Mouse (Mus musculus) testis, adult 2 months (tissue): ENCODE results near the gene Ccdc185. TPM values are rescaled to one million over a fixed set of nuclear protein-coding genes. Genes with fewer than 3 reads are reported as not detected.
A peak's percentile ranks its signal among the peaks of the same experiment; 100 is the strongest.

Experiments
- H3K27ac ChIP-seq: fragments of 200-500 bp; 2 replicates; pipeline ENCODE4 v1.5.1; 2012; ENCODE audit warnings: low read depth, low read length; ENCODE audit not compliant: control insufficient read depth, insufficient read depth
- H3K27me3 ChIP-seq: fragments of 200-500 bp; 2 replicates; pipeline ENCODE4 v1.6.1; 2012; ENCODE audit warnings: mild to moderate bottlenecking, low read length, moderate library complexity; ENCODE audit not compliant: control insufficient read depth, insufficient read depth
- H3K36me3 ChIP-seq: fragments of 200-500 bp; 2 replicates; pipeline ENCODE4 v1.6.1; 2012; ENCODE audit warnings: mild to moderate bottlenecking, low read length; ENCODE audit not compliant: control insufficient read depth, insufficient read depth
- H3K4me1 ChIP-seq: fragments of 200-500 bp; 2 replicates; pipeline ENCODE4 v1.6.1; 2012; ENCODE audit warnings: low read length; ENCODE audit not compliant: control insufficient read depth, insufficient read depth
- H3K4me3 ChIP-seq: fragments of 200-500 bp; 2 replicates; pipeline ENCODE4 v1.5.1; 2012; ENCODE audit warnings: low read depth, mild to moderate bottlenecking, low read length, moderate library complexity, mixed read lengths; ENCODE audit not compliant: control insufficient read depth
- CTCF ChIP-seq: fragments of 200-500 bp; IDR thresholded peaks from 2 replicates; pipeline ENCODE4 v1.5.1; 2012; ENCODE audit warnings: low read depth, mild to moderate bottlenecking, inconsistent platforms, low read length, moderate library complexity; ENCODE audit not compliant: control insufficient read depth, insufficient read depth, insufficient replicate concordance
- POLR2A ChIP-seq: fragments of 200-500 bp; IDR thresholded peaks from 2 replicates; pipeline ENCODE4 v1.6.1; 2012; ENCODE audit warnings: low read depth, mild to moderate bottlenecking, inconsistent platforms, low read length, moderate library complexity; ENCODE audit not compliant: control insufficient read depth
- polyA plus RNA-seq: library from polyadenylated mRNA; depleted of rRNA; stranded (reverse); fragments of >200 nt; gene quantifications from 2 replicates; pipeline ENCODE4 v1.2.3, GENCODE M21; 2012; rRNA removed

Ccdc185 gene
- 206 and 220 TPM in 2 replicates for polyA plus RNA-seq

GRCm38 (mm10) chr1:182749080-182749479 lies at the start of gene Ccdc185:
Ccdc185 (minus strand) TSS chr1:182749180.
- Histone ChIP-seq H3K27ac (no peak within 1 kb of the TSS), H3K27me3 (peaks cover 4% of the 10 kb centered on the region), H3K36me3 (no peaks in the 10 kb centered on the region), H3K4me3 (peak within 1 kb of the TSS; percentile 92), H3K4me1 (peaks cover 3% of the 10 kb centered on the region; the same call in 1 of the 2 replicates)
- TF ChIP-seq CTCF = no peak
- peak; percentile 62; the same call in 1 of the 2 replicates for TF ChIP-seq POLR2A

- Histone ChIP-seq H3K27me3 (no peaks in the 10 kb centered on the region), H3K4me3 (no peak overlapping the region), H3K36me3 (no peaks in the 10 kb centered on the region), H3K27ac (no peak overlapping the region), H3K4me1 (no peaks in the 10 kb centered on the region; the same call in 1 of the 2 replicates)
- TF ChIP-seq POLR2A = no peak
- TF ChIP-seq CTCF = no peak
Measured at GRCm38 (mm10) chr1:182797048-182797447, 48.1 kb upstream of the Ccdc185 start.

- no peaks in the 10 kb centered on the region for H3K27me3 ChIP-seq
- TF ChIP-seq POLR2A (no peak), CTCF (no peak)
- H3K36me3 ChIP-seq = no peaks in the 10 kb centered on the region
Measured at GRCm38 (mm10) chr1:182794628-182795027, 45.6 kb upstream of the Ccdc185 start.

GRCm38 (mm10) chr1:182794221-182794620 lies 45.2 kb upstream of the Ccdc185 start:
- H3K36me3 ChIP-seq = no peaks in the 10 kb centered on the region
- no peaks in the 10 kb centered on the region; the same call in 1 of the 2 replicates for H3K4me1 ChIP-seq
- TF ChIP-seq CTCF (no peak), POLR2A (no peak)
- no peaks in the 10 kb centered on the region for H3K27me3 ChIP-seq
- H3K4me3 ChIP-seq = no peak overlapping the region
- no peak overlapping the region for H3K27ac ChIP-seq

More at GRCm38 (mm10) chr1:182794628-182795027, 45.6 kb upstream of the Ccdc185 start:
- no peak overlapping the region for H3K27ac ChIP-seq
- no peaks in the 10 kb centered on the region; the same call in 1 of the 2 replicates for H3K4me1 ChIP-seq
- no peak overlapping the region for H3K4me3 ChIP-seq

GRCm38 (mm10) chr1:182792521-182793071 lies 43.6 kb upstream of the Ccdc185 start:
- Histone ChIP-seq H3K27me3 (no peaks in the 10 kb centered on the region), H3K27ac (no peak overlapping the region), H3K36me3 (no peaks in the 10 kb centered on the region), H3K4me1 (no peaks in the 10 kb centered on the region; the same call in 1 of the 2 replicates), H3K4me3 (no peak overlapping the region)
- TF ChIP-seq CTCF (no peak; the same call in 1 of the 2 replicates), POLR2A (no peak)

GRCm38 (mm10) chr1:182788896-182789295 lies 39.9 kb upstream of the Ccdc185 start:
- no peaks in the 10 kb centered on the region for H3K36me3 ChIP-seq
- no peak overlapping the region for H3K27ac ChIP-seq
- no peak overlapping the region for H3K4me3 ChIP-seq
- H3K4me1 ChIP-seq = no peaks in the 10 kb centered on the region; the same call in 1 of the 2 replicates
- no peak for TF ChIP-seq CTCF
- TF ChIP-seq POLR2A = no peak
- no peaks in the 10 kb centered on the region for H3K27me3 ChIP-seq

GRCm38 (mm10) chr1:182787030-182787429 lies 38.0 kb upstream of the Ccdc185 start:
- Histone ChIP-seq H3K36me3 (no peaks in the 10 kb centered on the region), H3K27me3 (no peaks in the 10 kb centered on the region), H3K27ac (no peak overlapping the region), H3K4me1 (no peaks in the 10 kb centered on the region; the same call in 1 of the 2 replicates), H3K4me3 (no peak overlapping the region)
- TF ChIP-seq POLR2A (no peak), CTCF (peak; percentile 23; the same call in 1 of the 2 replicates)

GRCm38 (mm10) chr1:182785504-182785903 lies 36.5 kb upstream of the Ccdc185 start:
- Histone ChIP-seq H3K4me3 (peak overlapping the region; percentile 46), H3K4me1 (no peaks in the 10 kb centered on the region), H3K27me3 (no peaks in the 10 kb centered on the region), H3K27ac (no peak overlapping the region), H3K36me3 (no peaks in the 10 kb centered on the region)
- TF ChIP-seq CTCF (no peak), POLR2A (no peak)
